Mouse (Mus musculus): Measurements from ENCODE around the gene Utp14a. TPM values are rescaled to one million over a fixed set of nuclear protein-coding genes. Genes with fewer than 3 reads are reported as not detected.

Gene Utp14a
- polyA plus RNA-seq, 1 experiment from 2014 or later: 16.0 TPM

DNA sequence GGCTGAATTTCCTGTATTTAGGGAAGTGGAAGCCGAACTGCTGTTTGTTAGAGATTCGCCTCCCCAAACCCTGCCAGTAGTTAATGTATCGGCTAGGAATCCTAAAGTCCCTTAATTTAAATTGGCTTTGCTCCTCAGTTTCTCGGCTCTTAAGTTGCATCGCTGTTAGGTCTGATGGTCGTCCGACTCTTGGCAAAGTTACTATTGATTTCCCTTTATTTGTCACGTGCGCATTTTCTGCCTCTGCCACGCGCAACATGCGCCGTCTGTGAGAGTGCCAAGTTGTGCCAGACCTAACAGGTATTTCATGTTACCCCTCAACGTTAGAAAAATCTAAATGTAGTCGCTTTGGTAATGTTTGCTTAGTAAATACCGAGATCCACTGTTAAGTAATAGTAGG, 349 bp downstream of the Utp14a start:
- H3K36me3 ChIP-seq (replicated peaks; ENCODE audit: control insufficient read depth, insufficient read depth): no peaks in the 10 kb centered on the region; the same call in 1 of the 2 replicates
- no peaks in the 10 kb centered on the region for H3K4me1 ChIP-seq (replicated peaks; ENCODE audit: control insufficient read depth, insufficient read depth, low read length)
- no peak overlapping the region for H3K27ac ChIP-seq
- WGBS: 16% methylated on average over 16 of the region's 16 CpGs
- ATAC-seq (ENCODE audit: low FRiP score): no peak
- H3K4me2 ChIP-seq (replicated peaks): peak overlapping the region; percentile 57
- H3K9ac ChIP-seq: peak overlapping the region; percentile 41
- no peaks in the 10 kb centered on the region for H3K9me3 ChIP-seq (ENCODE audit: control insufficient read depth, low read length)
- DNase-seq (ENCODE audit: low spot score): no peak
- H3K27me3 ChIP-seq (ENCODE audit: control insufficient read depth, insufficient read depth, low read length): no peaks in the 10 kb centered on the region
- H3K4me3 ChIP-seq (replicated peaks; ENCODE audit: low read length): peak overlapping the region; percentile 46

DNA sequence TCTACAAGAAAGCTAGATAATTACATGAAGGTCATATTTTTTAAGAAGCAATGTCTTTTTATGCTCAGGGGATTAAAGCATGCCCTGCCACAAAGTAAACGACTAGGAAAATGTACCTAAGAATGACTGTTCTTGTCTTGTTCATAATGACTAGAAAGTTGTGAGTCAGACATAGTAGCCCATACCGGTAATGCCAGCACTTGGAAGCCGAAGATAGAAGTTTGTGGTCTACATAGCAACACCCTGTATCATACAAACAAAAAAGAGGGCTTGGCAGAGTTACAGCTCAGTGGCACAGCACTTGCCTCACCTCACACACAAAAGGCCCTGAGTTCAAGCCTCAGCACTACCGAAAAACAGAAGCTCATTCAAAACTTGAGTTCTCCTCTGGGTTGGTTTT, 15.0 kb downstream of the Utp14a start:
- H3K4me3 ChIP-seq (replicated peaks; ENCODE audit: low read length): no peak overlapping the region
- no peak overlapping the region for H3K4me2 ChIP-seq (replicated peaks)
- WGBS: 91% methylated on average over 4 of the region's 4 CpGs
- no peaks in the 10 kb centered on the region for H3K27me3 ChIP-seq (ENCODE audit: control insufficient read depth, insufficient read depth, low read length)
- no peaks in the 10 kb centered on the region for H3K9me3 ChIP-seq (ENCODE audit: control insufficient read depth, low read length)
- no peak overlapping the region for H3K9ac ChIP-seq
- peaks cover 21% of the 10 kb centered on the region for H3K36me3 ChIP-seq (replicated peaks; ENCODE audit: control insufficient read depth, insufficient read depth)
- ATAC-seq (ENCODE audit: low FRiP score) (no peak), DNase-seq (ENCODE audit: low spot score) (no peak)
- no peaks in the 10 kb centered on the region for H3K4me1 ChIP-seq (replicated peaks; ENCODE audit: control insufficient read depth, insufficient read depth, low read length)
- H3K27ac ChIP-seq: no peak overlapping the region

DNA sequence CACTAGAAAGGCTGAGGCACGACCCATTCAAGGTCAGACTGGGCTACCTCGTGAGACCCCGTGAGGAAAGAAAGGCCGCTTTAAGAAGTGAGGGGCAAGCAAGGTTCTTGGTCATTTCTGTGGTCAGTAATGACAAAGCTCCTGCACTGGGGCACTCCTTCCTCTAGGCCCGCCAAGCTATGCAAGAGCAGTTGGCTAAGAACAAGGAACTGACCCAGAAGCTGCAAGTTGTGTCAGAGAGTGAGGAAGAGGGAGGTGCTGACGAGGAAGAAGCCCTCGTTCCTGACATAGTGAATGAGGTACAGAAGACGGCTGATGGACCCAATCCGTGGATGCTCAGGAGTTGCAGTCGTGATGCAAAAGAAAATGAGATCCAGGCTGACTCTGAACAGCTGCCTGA, 18.0 kb downstream of the Utp14a start:
- H3K27ac ChIP-seq: no peak overlapping the region
- peaks cover 16% of the 10 kb centered on the region for H3K36me3 ChIP-seq (replicated peaks; ENCODE audit: control insufficient read depth, insufficient read depth)
- 93% methylated on average over 10 of the region's 10 CpGs for WGBS
- H3K4me1 ChIP-seq (replicated peaks; ENCODE audit: control insufficient read depth, insufficient read depth, low read length): no peaks in the 10 kb centered on the region
- no peaks in the 10 kb centered on the region for H3K9me3 ChIP-seq (ENCODE audit: control insufficient read depth, low read length)
- no peak for DNase-seq (ENCODE audit: low spot score)
- no peak overlapping the region for H3K9ac ChIP-seq
- no peak overlapping the region for H3K4me3 ChIP-seq (replicated peaks; ENCODE audit: low read length)
- H3K27me3 ChIP-seq (ENCODE audit: control insufficient read depth, insufficient read depth, low read length): no peaks in the 10 kb centered on the region
- no peak overlapping the region for H3K4me2 ChIP-seq (replicated peaks)
- no peak for ATAC-seq (ENCODE audit: low FRiP score)

DNA sequence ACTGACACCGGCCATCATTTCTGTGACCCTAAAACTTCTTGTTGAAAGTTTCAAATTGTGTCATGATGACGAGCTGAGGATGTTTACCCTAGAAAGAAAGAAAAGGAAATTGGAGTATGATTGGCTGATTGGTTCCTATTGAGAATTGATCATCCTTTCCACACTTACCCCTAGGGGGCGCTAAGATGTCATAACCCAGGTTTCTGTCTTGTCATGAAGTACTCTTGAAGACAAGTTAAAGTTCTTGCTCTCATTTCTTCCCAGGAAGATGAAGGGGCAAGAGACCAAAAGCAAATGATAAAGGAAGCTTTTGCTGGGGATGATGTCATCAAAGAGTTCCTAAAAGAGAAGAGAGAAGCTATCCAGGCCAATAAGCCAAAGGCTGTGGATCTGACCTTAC, 21.4 kb downstream of the Utp14a start:
- H3K9me3 ChIP-seq (ENCODE audit: control insufficient read depth, low read length): no peaks in the 10 kb centered on the region
- H3K4me1 ChIP-seq (replicated peaks; ENCODE audit: control insufficient read depth, insufficient read depth, low read length): no peaks in the 10 kb centered on the region
- H3K4me3 ChIP-seq (replicated peaks; ENCODE audit: low read length): no peak overlapping the region
- 36% methylated on average over 3 of the region's 3 CpGs for WGBS
- DNase-seq (ENCODE audit: low spot score): peak; percentile 62
- no peak overlapping the region for H3K4me2 ChIP-seq (replicated peaks)
- no peak overlapping the region for H3K9ac ChIP-seq
- H3K27me3 ChIP-seq (ENCODE audit: control insufficient read depth, insufficient read depth, low read length): no peaks in the 10 kb centered on the region
- no peak overlapping the region for H3K27ac ChIP-seq
- H3K36me3 ChIP-seq (replicated peaks; ENCODE audit: control insufficient read depth, insufficient read depth): peaks cover 18% of the 10 kb centered on the region
- no peak for ATAC-seq (ENCODE audit: low FRiP score)

DNA sequence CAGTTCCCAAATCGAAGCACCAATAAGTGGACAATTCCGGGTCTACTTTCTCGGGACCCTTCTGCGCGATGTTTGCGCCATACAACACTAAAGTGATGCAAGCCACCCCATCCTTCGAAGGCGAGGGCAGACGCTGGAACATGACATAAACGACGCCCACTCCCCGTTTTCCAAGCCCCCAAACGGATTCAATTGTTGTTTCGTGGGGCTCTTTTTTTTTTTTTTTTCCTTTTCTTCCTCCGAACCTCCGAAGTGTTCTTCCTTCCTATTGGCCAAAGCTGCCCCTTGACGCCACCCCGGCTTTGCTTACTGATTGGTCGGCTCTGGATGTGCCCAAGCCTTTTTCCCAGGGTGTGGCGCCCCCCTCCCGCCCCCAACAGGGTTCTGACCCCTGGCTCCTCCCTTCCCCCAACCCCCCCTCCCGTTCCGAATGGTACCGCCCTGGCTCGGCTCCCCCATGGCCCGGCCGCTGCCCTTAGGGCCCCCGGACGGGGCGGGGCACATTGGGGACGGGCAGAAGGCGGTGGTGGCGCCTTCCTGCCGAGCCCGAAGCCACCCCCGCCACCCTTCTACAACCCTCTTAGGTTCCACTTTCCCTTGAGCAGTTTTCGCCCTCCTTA, 27.8 kb downstream of the Utp14a start:
- DNase-seq (ENCODE audit: low spot score): peak; percentile 78
- WGBS: 21% methylated on average over 30 of the region's 37 CpGs
- peak overlapping the region; percentile 66 for H3K4me2 ChIP-seq (replicated peaks)
- H3K27ac ChIP-seq: peak overlapping the region; percentile 93
- no peaks in the 10 kb centered on the region for H3K27me3 ChIP-seq (ENCODE audit: control insufficient read depth, insufficient read depth, low read length)
- H3K9ac ChIP-seq: peak overlapping the region; percentile 68
- H3K36me3 ChIP-seq (replicated peaks; ENCODE audit: control insufficient read depth, insufficient read depth): peaks cover 3% of the 10 kb centered on the region
- H3K9me3 ChIP-seq (ENCODE audit: control insufficient read depth, low read length): no peaks in the 10 kb centered on the region
- H3K4me1 ChIP-seq (replicated peaks; ENCODE audit: control insufficient read depth, insufficient read depth, low read length): no peaks in the 10 kb centered on the region; the same call in 1 of the 2 replicates
- H3K4me3 ChIP-seq (replicated peaks; ENCODE audit: low read length): peak overlapping the region; percentile 47
- peak; percentile 88 for ATAC-seq (ENCODE audit: low FRiP score)

DNA sequence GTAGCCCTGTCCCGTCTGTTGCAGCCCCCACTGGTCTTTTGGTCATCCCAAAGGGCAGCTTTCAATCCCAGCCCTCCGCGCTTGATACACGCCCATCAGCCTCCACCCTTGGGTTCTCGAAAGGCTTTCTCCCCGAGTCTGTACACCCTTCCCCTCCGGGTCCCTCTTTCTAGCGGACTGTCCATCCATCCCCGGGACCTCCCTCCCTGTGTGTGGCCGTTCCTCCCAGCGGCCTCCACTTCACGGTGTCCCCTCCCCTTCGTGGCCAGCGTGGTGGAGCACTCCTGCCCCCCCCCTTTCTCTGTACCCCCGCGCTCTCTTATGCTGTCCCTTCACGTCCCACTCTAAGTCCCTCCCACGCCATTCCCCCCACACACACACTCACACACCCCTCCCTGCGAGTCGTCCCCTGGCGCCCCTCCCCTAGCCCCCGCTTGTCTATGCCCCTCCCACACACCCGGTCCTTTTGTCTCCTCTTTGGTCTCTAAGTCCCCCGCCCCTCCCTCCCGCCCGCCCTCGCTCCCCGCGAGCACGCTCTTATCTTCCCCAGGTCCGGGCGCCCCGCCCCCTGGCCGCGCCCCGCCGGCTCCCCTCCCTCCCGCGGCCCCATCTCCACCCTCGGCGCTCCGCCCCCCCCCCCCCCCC, 28.5 kb downstream of the Utp14a start:
- H3K4me3 ChIP-seq (replicated peaks; ENCODE audit: low read length): peak overlapping the region; percentile 47
- peak; percentile 89 for ATAC-seq (ENCODE audit: low FRiP score)
- WGBS: 23% methylated on average over 28 of the region's 42 CpGs
- no peaks in the 10 kb centered on the region for H3K27me3 ChIP-seq (ENCODE audit: control insufficient read depth, insufficient read depth, low read length)
- peak; percentile 72 for DNase-seq (ENCODE audit: low spot score)
- peak overlapping the region; percentile 66 for H3K4me2 ChIP-seq (replicated peaks)
- no peaks in the 10 kb centered on the region for H3K9me3 ChIP-seq (ENCODE audit: control insufficient read depth, low read length)
- H3K9ac ChIP-seq: peak overlapping the region; percentile 68
- no peaks in the 10 kb centered on the region; the same call in 1 of the 2 replicates for H3K4me1 ChIP-seq (replicated peaks; ENCODE audit: control insufficient read depth, insufficient read depth, low read length)
- peak overlapping the region; percentile 93 for H3K27ac ChIP-seq
- H3K36me3 ChIP-seq (replicated peaks; ENCODE audit: control insufficient read depth, insufficient read depth): peaks cover 3% of the 10 kb centered on the region

DNA sequence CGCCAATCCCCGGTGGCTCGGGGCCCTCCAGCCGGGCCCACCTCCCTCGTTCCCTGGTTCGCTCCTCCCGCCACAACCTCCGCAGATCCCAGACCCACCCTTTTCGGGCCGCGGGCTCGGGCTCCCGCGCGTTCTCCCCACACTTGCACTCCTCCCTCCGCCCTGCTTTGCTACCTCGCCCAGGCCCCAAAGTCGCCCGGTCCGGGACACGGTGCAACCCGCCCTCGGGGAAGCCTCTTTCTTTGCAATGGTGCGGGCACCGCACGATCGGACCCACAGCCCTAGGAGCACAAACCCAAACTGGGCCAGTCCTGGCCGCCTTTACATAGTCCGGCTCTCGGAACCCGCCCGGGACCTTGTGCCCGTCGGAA, 29.0 kb downstream of the Utp14a start:
- ATAC-seq (ENCODE audit: low FRiP score) (peak; percentile 62), DNase-seq (ENCODE audit: low spot score) (no peak)
- peak overlapping the region; percentile 47 for H3K4me3 ChIP-seq (replicated peaks; ENCODE audit: low read length)
- peak overlapping the region; percentile 66 for H3K4me2 ChIP-seq (replicated peaks)
- no peaks in the 10 kb centered on the region for H3K27me3 ChIP-seq (ENCODE audit: control insufficient read depth, insufficient read depth, low read length)
- H3K9me3 ChIP-seq (ENCODE audit: control insufficient read depth, low read length): no peaks in the 10 kb centered on the region
- peak overlapping the region; percentile 61 for H3K9ac ChIP-seq
- H3K4me1 ChIP-seq (replicated peaks; ENCODE audit: control insufficient read depth, insufficient read depth, low read length): no peaks in the 10 kb centered on the region; the same call in 1 of the 2 replicates
- H3K27ac ChIP-seq: peak overlapping the region; percentile 47; the same call in 1 of the 2 replicates
- H3K36me3 ChIP-seq (replicated peaks; ENCODE audit: control insufficient read depth, insufficient read depth): peaks cover 3% of the 10 kb centered on the region
- 12% methylated on average over 26 of the region's 34 CpGs for WGBS

DNA sequence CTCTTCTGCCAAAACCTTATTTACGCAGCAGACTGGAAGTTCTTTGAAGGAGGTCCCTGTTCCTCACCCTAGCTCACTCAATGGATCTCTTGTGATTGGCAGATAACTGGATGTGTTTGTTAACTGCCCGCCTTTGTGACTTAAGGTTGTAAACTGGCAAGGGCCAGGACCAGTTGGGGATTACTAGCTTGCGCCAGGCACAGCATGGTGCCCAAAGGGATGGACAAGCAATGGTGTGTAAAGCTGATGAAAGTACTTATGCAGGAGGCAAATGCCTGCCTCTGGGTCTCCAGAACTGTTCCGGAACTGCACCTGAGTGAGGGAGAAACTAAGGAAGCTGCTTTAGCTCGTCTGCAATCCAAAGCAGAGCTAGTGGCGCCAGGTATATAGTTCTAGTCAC, 29.8 kb downstream of the Utp14a start:
- H3K27me3 ChIP-seq (ENCODE audit: control insufficient read depth, insufficient read depth, low read length): no peaks in the 10 kb centered on the region
- no peak overlapping the region for H3K9ac ChIP-seq
- no peak overlapping the region for H3K27ac ChIP-seq
- H3K9me3 ChIP-seq (ENCODE audit: control insufficient read depth, low read length): no peaks in the 10 kb centered on the region
- no peak for ATAC-seq (ENCODE audit: low FRiP score)
- H3K4me3 ChIP-seq (replicated peaks; ENCODE audit: low read length): no peak overlapping the region
- no peaks in the 10 kb centered on the region; the same call in 1 of the 2 replicates for H3K4me1 ChIP-seq (replicated peaks; ENCODE audit: control insufficient read depth, insufficient read depth, low read length)
- DNase-seq (ENCODE audit: low spot score): no peak
- H3K4me2 ChIP-seq (replicated peaks): no peak overlapping the region
- no peaks in the 10 kb centered on the region; the same call in none of the 2 replicates for H3K36me3 ChIP-seq (replicated peaks; ENCODE audit: control insufficient read depth, insufficient read depth)
- WGBS: 34% methylated on average over 6 of the region's 6 CpGs

DNA sequence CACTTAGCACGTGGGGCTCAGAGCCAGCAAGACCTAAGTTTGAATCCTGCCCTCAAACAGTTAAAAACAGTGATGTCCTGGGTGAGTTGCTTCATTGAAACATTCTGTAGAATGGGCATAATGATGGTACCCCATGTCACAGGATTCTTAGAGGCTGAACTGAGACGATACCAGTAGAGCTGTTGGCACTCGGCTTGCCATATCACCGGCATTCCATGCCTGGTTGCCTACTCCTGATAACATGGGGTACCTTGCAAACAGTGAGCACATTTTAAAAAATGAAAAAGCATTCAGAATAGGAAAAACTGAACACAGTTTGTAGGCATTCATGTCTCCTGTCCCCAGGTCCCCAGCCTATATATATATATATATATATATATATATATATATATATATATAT, 31.3 kb downstream of the Utp14a start:
- H3K9ac ChIP-seq: no peak overlapping the region
- H3K4me1 ChIP-seq (replicated peaks; ENCODE audit: control insufficient read depth, insufficient read depth, low read length): no peaks in the 10 kb centered on the region; the same call in 1 of the 2 replicates
- ATAC-seq (ENCODE audit: low FRiP score): no peak
- 75% methylated on average over 4 of the region's 4 CpGs for WGBS
- DNase-seq (ENCODE audit: low spot score): no peak
- H3K4me3 ChIP-seq (replicated peaks; ENCODE audit: low read length): no peak overlapping the region
- no peak overlapping the region for H3K4me2 ChIP-seq (replicated peaks)
- no peaks in the 10 kb centered on the region for H3K9me3 ChIP-seq (ENCODE audit: control insufficient read depth, low read length)
- H3K27me3 ChIP-seq (ENCODE audit: control insufficient read depth, insufficient read depth, low read length): no peaks in the 10 kb centered on the region
- no peak overlapping the region for H3K27ac ChIP-seq
- H3K36me3 ChIP-seq (replicated peaks; ENCODE audit: control insufficient read depth, insufficient read depth): no peaks in the 10 kb centered on the region

Data from hindbrain, embryonic 14.5 days (tissue).